8 mouse cellular contexts compared by ENCODE assay signal in the genomic region with DNA sequence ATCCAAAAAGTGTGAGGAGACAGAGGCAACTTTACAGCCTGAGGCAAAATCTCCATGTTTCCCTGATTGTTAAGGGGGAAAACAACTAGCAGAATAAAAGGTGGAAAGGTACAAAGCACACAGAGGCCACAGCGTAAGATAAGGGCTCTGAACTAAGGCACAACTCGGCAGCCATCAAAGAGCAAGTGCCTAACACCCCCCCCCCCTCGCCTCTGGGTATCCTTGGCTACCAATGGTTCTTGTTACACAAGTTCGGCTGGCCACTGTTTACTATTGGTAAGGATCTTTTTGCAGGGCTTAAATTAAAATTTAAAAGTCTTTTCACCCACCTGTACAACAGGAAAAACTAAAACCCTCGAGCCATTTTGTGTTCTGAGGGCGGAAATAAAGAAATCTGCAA. TPM values are rescaled to one million over a fixed set of nuclear protein-coding genes. Genes with fewer than 3 reads are reported as not detected.
A peak's percentile ranks its signal among the peaks of the same experiment; 100 is the strongest.
DNase-seq lines count a peak whose midpoint lies in the region; ATAC-seq and TF ChIP-seq lines count a peak whose summit lies in the region.

No protein-coding gene starts in this region.

- DNase-seq in heart, postnatal 36 days: no peak
- DNase-seq in G1E (ENCODE audit: low spot score): no peak
- no peak for DNase-seq in hindbrain, embryonic 10.5 days (ENCODE audit: low spot score)
- DNase-seq in midbrain, embryonic 11.5 days (ENCODE audit: low spot score, missing footprints): peak; percentile 86
- DNase-seq in frontal cortex, adult 2 months (ENCODE audit: extremely low spot score in 1 of 2, low spot score in 1 of 2): no peak
- DNase-seq in adrenal gland, postnatal 14 days: no peak

- H3K36me3 ChIP-seq in heart, embryonic 15.5 days: peaks cover 12% of the 10 kb centered on the region; the same call in 1 of the 2 replicates
- peaks cover 30% of the 10 kb centered on the region for H3K36me3 ChIP-seq in G1E (replicated peaks)
- H3K36me3 ChIP-seq in hindbrain, embryonic 10.5 days: peaks cover 20% of the 10 kb centered on the region
- no peaks in the 10 kb centered on the region for H3K36me3 ChIP-seq in midbrain, embryonic 11.5 days (ENCODE audit: control insufficient read depth, insufficient read depth, low read length)

- no peaks in the 10 kb centered on the region for H3K9me3 ChIP-seq in heart, embryonic 15.5 days (replicated peaks)
- H3K9me3 ChIP-seq in G1E (replicated peaks): no peaks in the 10 kb centered on the region
- H3K9me3 ChIP-seq in hindbrain, embryonic 10.5 days: no peaks in the 10 kb centered on the region
- no peaks in the 10 kb centered on the region for H3K9me3 ChIP-seq in midbrain, embryonic 11.5 days (ENCODE audit: control insufficient read depth, low read length)

- 29% methylated on average over 6 of the region's 6 CpGs for WGBS in heart, embryonic 15.5 days
- 32% methylated on average over 6 of the region's 6 CpGs for WGBS in hindbrain, embryonic 10.5 days
- 35% methylated on average over 6 of the region's 6 CpGs for WGBS in midbrain, embryonic 11.5 days

- H3K4me3 ChIP-seq in heart, embryonic 15.5 days: peak overlapping the region; percentile 66
- H3K4me3 ChIP-seq in G1E (ENCODE audit: low read depth, low read length): peak overlapping the region; percentile 16; the same call in 1 of the 2 replicates
- peak overlapping the region; percentile 72 for H3K4me3 ChIP-seq in hindbrain, embryonic 10.5 days
- H3K4me3 ChIP-seq in midbrain, embryonic 11.5 days (ENCODE audit: low read depth, low read length): peak overlapping the region; percentile 60; the same call in 1 of the 2 replicates

- no peak overlapping the region for H3K27ac ChIP-seq in heart, embryonic 15.5 days
- H3K27ac ChIP-seq in hindbrain, embryonic 10.5 days: no peak overlapping the region
- no peak overlapping the region for H3K27ac ChIP-seq in midbrain, embryonic 11.5 days (ENCODE audit: low read depth, low read length)

- peak overlapping the region; percentile 60 for H3K4me2 ChIP-seq in heart, embryonic 15.5 days
- H3K4me2 ChIP-seq in midbrain, embryonic 11.5 days: peak overlapping the region; percentile 64

- H3K27me3 ChIP-seq in heart, embryonic 15.5 days: no peaks in the 10 kb centered on the region
- no peaks in the 10 kb centered on the region for H3K27me3 ChIP-seq in G1E (ENCODE audit: insufficient read depth, low read length)
- peaks cover 33% of the 10 kb centered on the region for H3K27me3 ChIP-seq in hindbrain, embryonic 10.5 days (ENCODE audit: insufficient read depth, poor library complexity, severe bottlenecking)
- peaks cover 6% of the 10 kb centered on the region for H3K27me3 ChIP-seq in midbrain, embryonic 11.5 days (ENCODE audit: control insufficient read depth, insufficient read depth, low read length)

- no peak for ATAC-seq in heart, embryonic 15.5 days (replicated peaks; ENCODE audit: insufficient number of reproducible peaks, insufficient read depth, low FRiP score, low read depth)
- ATAC-seq in G1E (ENCODE audit: extremely low read depth, insufficient number of reproducible peaks, low FRiP score, poor library complexity, severe bottlenecking): no peak
- ATAC-seq in midbrain, embryonic 11.5 days (ENCODE audit: low FRiP score): no peak
- no peak for ATAC-seq in megakaryocyte progenitor cell, adult 5-6 weeks (replicated peaks; ENCODE audit: poor library complexity)

- no peak for TF ChIP-seq CTCF in G1E (IDR thresholded peaks at IDR 0.05; ENCODE audit: low read depth, low read length)

- peaks cover 7% of the 10 kb centered on the region for H3K4me1 ChIP-seq in heart, embryonic 15.5 days (replicated peaks)
- H3K4me1 ChIP-seq in G1E (ENCODE audit: insufficient read depth, low read depth, low read length): peaks cover 8% of the 10 kb centered on the region; the same call in 1 of the 2 replicates
- peaks cover 27% of the 10 kb centered on the region; the same call in 1 of the 2 replicates for H3K4me1 ChIP-seq in hindbrain, embryonic 10.5 days (replicated peaks)
- no peaks in the 10 kb centered on the region; the same call in 1 of the 2 replicates for H3K4me1 ChIP-seq in midbrain, embryonic 11.5 days (ENCODE audit: control insufficient read depth, insufficient read depth, low read length)

- intact Hi-C loops in heart, postnatal 36 days (cut with DNase I): loop anchor here (10.0 kb wide), 1 partner anchor 601 kb away; no protein-coding TSS in a partner anchor

- no peak overlapping the region for H3K9ac ChIP-seq in heart, embryonic 15.5 days
- H3K9ac ChIP-seq in midbrain, embryonic 11.5 days (ENCODE audit: low read length): peak overlapping the region; percentile 3; the same call in 1 of the 2 replicates

RNA-seq across cellular contexts. Expression of a gene that starts 2.5 kb away (rescaled TPM):
- 277 and 305 TPM in 2 replicates for polyA plus RNA-seq in heart, embryonic 15.5 days (2015; fragmentation: Nextera tagmentation; extraction: Ambion mirVana)
- 1,000 to 10,000 TPM; 1,112 to 1,227 TPM for total RNA-seq in heart, postnatal 36 days (2021)
- 107 and 108 TPM in 2 replicates for total RNA-seq in G1E (2014; fragmentation: Nextera tagmentation)
- total RNA-seq in G1E (2017): 112 and 124 TPM in 2 replicates
- polyA plus RNA-seq in G1E (2012): 11.3 and 14.0 TPM in 2 replicates
- 86.0 and 97.5 TPM in 2 replicates for polyA plus RNA-seq in hindbrain, embryonic 10.5 days (2016; fragmentation: Nextera tagmentation; extraction: Ambion mirVana)
- 146 and 150 TPM in 2 replicates for polyA plus RNA-seq in midbrain, embryonic 11.5 days (2014; fragmentation: Nextera tagmentation; extraction: Ambion mirVana)
- polyA plus RNA-seq in frontal cortex, adult 2 months (2012; rRNA removed): 156 and 179 TPM in 2 replicates
- total RNA-seq in megakaryocyte progenitor cell, adult 5-6 weeks (2015): 132 and 133 TPM in 2 replicates
- 156 and 191 TPM in 2 replicates for total RNA-seq in megakaryocyte progenitor cell, adult 5-6 weeks (2017)
- 469 and 509 TPM in 2 replicates for total RNA-seq in adrenal gland, postnatal 14 days (2021)

Comparison
In these comparisons a context has a peak if more than half of its experiments do, and no peak if none do; other contexts are left out.
1. H3K4me3 ChIP-seq: peak in every context shown above with its lines; median percentile 72 in hindbrain, embryonic 10.5 days; 66 in heart, embryonic 15.5 days; 60 in midbrain, embryonic 11.5 days; 16 in G1E.